Mouse (Mus musculus) intestine, embryonic 15.5 days (tissue): ENCODE data around the gene Tuba3a. TPM values are rescaled to one million over a fixed set of nuclear protein-coding genes. Genes with fewer than 3 reads are reported as not detected.

Source experiments
- ATAC-seq: fragments of 200-750 bp; cut with Nextera tagmentation; 2 replicates; pipeline ENCODE4 v1.8.0; 2017; ENCODE audit warnings: moderate TSS enrichment, moderate library complexity
- H3K27ac ChIP-seq: fragments of 300-500 bp; sonication (generic); 2 replicates; pipeline ENCODE4 v1.5.1; 2015; ENCODE audit warnings: mild to moderate bottlenecking, inconsistent platforms
- H3K27me3 ChIP-seq: fragments of 300-500 bp; sonication (generic); replicated peaks from 2 replicates; pipeline ENCODE4 v1.6.1; 2015; ENCODE audit warnings: inconsistent platforms
- H3K36me3 ChIP-seq: fragments of 300-500 bp; sonication (generic); 2 replicates; pipeline ENCODE4 v1.6.1; 2015; ENCODE audit warnings: inconsistent platforms
- H3K4me1 ChIP-seq: fragments of 300-500 bp; sonication (generic); replicated peaks from 2 replicates; pipeline ENCODE4 v1.6.1; 2015; ENCODE audit warnings: inconsistent platforms
- H3K4me2 ChIP-seq: fragments of 300-500 bp; sonication (generic); replicated peaks from 2 replicates; pipeline ENCODE4 v1.6.1; 2015; ENCODE audit warnings: mild to moderate bottlenecking, inconsistent platforms
- H3K4me3 ChIP-seq: fragments of 300-500 bp; sonication (generic); replicated peaks from 2 replicates; pipeline ENCODE4 v1.5.1; 2015; ENCODE audit warnings: inconsistent platforms
- H3K9ac ChIP-seq: fragments of 300-500 bp; sonication (generic); 2 replicates; pipeline ENCODE4 v1.6.1; 2015; ENCODE audit warnings: inconsistent platforms
- H3K9me3 ChIP-seq: fragments of 300-500 bp; sonication (generic); 2 replicates; pipeline ENCODE4 v1.6.1; 2016; ENCODE audit warnings: inconsistent platforms
- WGBS: fragments of 180-500 bp; shearing (Covaris S2); methylation state at CpG from one replicate; pipeline ENCODE4 v1.1.7; 2015; 5-methylcytosine and 5-hydroxymethylcytosine counted together
- polyA plus RNA-seq: library from polyadenylated mRNA; unstranded; fragments of >200 nt; fragmentation: Nextera tagmentation; extraction: Ambion mirVana; gene quantifications from 2 replicates; pipeline ENCODE4 v1.2.1, GENCODE M21; 2015

Tuba3a gene
- polyA plus RNA-seq, 1 experiment from 2014 or later = not detected

GRCm38 (mm10) chr6:125233816-125234519 is 51.9 kb downstream of the Tuba3a start:
- 47% methylated on average over 7 of the region's 7 CpGs for WGBS
- Histone ChIP-seq H3K4me2 (no peak overlapping the region), H3K9ac (no peak overlapping the region), H3K9me3 (no peaks in the 10 kb centered on the region), H3K27me3 (no peaks in the 10 kb centered on the region), H3K4me1 (peaks cover 16% of the 10 kb centered on the region), H3K27ac (no peak overlapping the region), H3K4me3 (no peak overlapping the region), H3K36me3 (no peaks in the 10 kb centered on the region)
- ATAC-seq = no peak

GRCm38 (mm10) chr6:125232516-125232915 is 53.3 kb downstream of the Tuba3a start:
- no peak overlapping the region for H3K4me3 ChIP-seq
- ATAC-seq = no peak
- no peaks in the 10 kb centered on the region for H3K36me3 ChIP-seq
- WGBS = 73% methylated on average over 6 of the region's 6 CpGs
- H3K27ac ChIP-seq = no peak overlapping the region
- H3K4me1 ChIP-seq = peaks cover 16% of the 10 kb centered on the region
- peak overlapping the region; percentile 97; the same call in 1 of the 2 replicates for H3K4me2 ChIP-seq
- no peak overlapping the region for H3K9ac ChIP-seq
- H3K9me3 ChIP-seq = no peaks in the 10 kb centered on the region
- no peaks in the 10 kb centered on the region for H3K27me3 ChIP-seq

GRCm38 (mm10) chr6:125232045-125232437 is 53.8 kb downstream of the Tuba3a start:
- H3K36me3 ChIP-seq = no peaks in the 10 kb centered on the region
- ATAC-seq = peak; percentile 32
- H3K4me1 ChIP-seq = peaks cover 16% of the 10 kb centered on the region
- peak overlapping the region; percentile 97 for H3K4me2 ChIP-seq
- H3K27ac ChIP-seq = peak overlapping the region; percentile 89; the same call in 1 of the 2 replicates
- H3K4me3 ChIP-seq = peak overlapping the region; percentile 56
- H3K27me3 ChIP-seq = no peaks in the 10 kb centered on the region
- WGBS = 44% methylated on average over 4 of the region's 4 CpGs
- H3K9ac ChIP-seq = peak overlapping the region; percentile 83
- H3K9me3 ChIP-seq = no peaks in the 10 kb centered on the region

- Histone ChIP-seq H3K4me3 (peak within 1 kb of the TSS; percentile 56), H3K9me3 (no peaks in the 10 kb centered on the region), H3K27ac (peak within 1 kb of the TSS; percentile 89), H3K27me3 (no peaks in the 10 kb centered on the region), H3K4me2 (peak within 1 kb of the TSS; percentile 97), H3K36me3 (no peaks in the 10 kb centered on the region), H3K9ac (peak within 1 kb of the TSS; percentile 83), H3K4me1 (peaks cover 16% of the 10 kb centered on the region)
- peak; percentile 81 for ATAC-seq
- 5% methylated on average over 16 of the region's 16 CpGs for WGBS
Observed at GRCm38 (mm10) chr6:125231117-125232044, 54.5 kb downstream of the Tuba3a start, which contains the start of gene Tapbpl. Gene Tapbpl (minus strand): TSS chr6:125231860.

- whole genome bisulfite sequencing = 73% methylated on average over 9 of the region's 9 CpGs
- no peaks in the 10 kb centered on the region for H3K9me3 ChIP-seq
- no peaks in the 10 kb centered on the region for H3K27me3 ChIP-seq
- H3K4me2 ChIP-seq = peak overlapping the region; percentile 97; the same call in 1 of the 2 replicates
- H3K4me3 ChIP-seq = no peak overlapping the region
- no peak for ATAC-seq
- no peak overlapping the region for H3K9ac ChIP-seq
- no peaks in the 10 kb centered on the region for H3K36me3 ChIP-seq
- no peak overlapping the region for H3K27ac ChIP-seq
- H3K4me1 ChIP-seq = peaks cover 16% of the 10 kb centered on the region
Observed at GRCm38 (mm10) chr6:125230571-125230970, 55.3 kb downstream of the Tuba3a start.

Other genes starting within 250 kb of the Tuba3a start
- 96.2 and 103 TPM in 2 replicates for gene Ing4, start 246.3 kb downstream of the Tuba3a start, polyA plus RNA-seq
- 8.5 and 9.3 TPM in 2 replicates for gene Acrbp, start 236.4 kb downstream of the Tuba3a start, polyA plus RNA-seq
- gene Lpar5, start 218.1 kb downstream of the Tuba3a start, polyA plus RNA-seq = 5.8 and 6.1 TPM in 2 replicates
- 62.3 and 62.6 TPM in 2 replicates for gene Chd4, start 190.1 kb downstream of the Tuba3a start, polyA plus RNA-seq
- gene Nop2, start 154.1 kb downstream of the Tuba3a start, polyA plus RNA-seq = 68.1 and 70.3 TPM in 2 replicates
- gene Iffo1, start 140.8 kb downstream of the Tuba3a start, polyA plus RNA-seq = 6.9 and 7.2 TPM in 2 replicates
- gene Gapdh, start 119.6 kb downstream of the Tuba3a start, polyA plus RNA-seq = 2,230 and 2,316 TPM in 2 replicates
- 83.3 and 96.9 TPM in 2 replicates for gene Ncapd2, start 94.3 kb downstream of the Tuba3a start, polyA plus RNA-seq
- gene Mrpl51, start 94.2 kb downstream of the Tuba3a start, polyA plus RNA-seq = 267 and 273 TPM in 2 replicates
- 4.6 and 5.3 TPM in 2 replicates for gene Vamp1, start 70.5 kb downstream of the Tuba3a start, polyA plus RNA-seq
- 8.7 and 10.7 TPM in 2 replicates for gene Tapbpl, start 54.2 kb downstream of the Tuba3a start, polyA plus RNA-seq
- gene Cd27, start 49.0 kb downstream of the Tuba3a start, polyA plus RNA-seq = 1.4 and 1.6 TPM in 2 replicates
- gene Ltbr, start 27.8 kb upstream of the Tuba3a start, polyA plus RNA-seq = 78.6 and 83.8 TPM in 2 replicates
- 2.6 and 3.3 TPM in 2 replicates for gene Scnn1a, start 34.6 kb upstream of the Tuba3a start, polyA plus RNA-seq
- 69.1 and 71.4 TPM in 2 replicates for gene Tnfrsf1a, start 63.3 kb upstream of the Tuba3a start, polyA plus RNA-seq
- 7.3 and 8.9 TPM in 2 replicates for gene Plekhg6, start 94.8 kb upstream of the Tuba3a start, polyA plus RNA-seq
- 160 and 171 TPM in 2 replicates for gene Cd9, start 208.7 kb upstream of the Tuba3a start, polyA plus RNA-seq